ENCODE assay signal across 23 mouse cellular contexts in genomic region chr13:99489998-99490397, GRCm38 (mm10).
"Had no signal": no experiment of that assay in that cellular context is flagged by ENCODE, and none has a peak within 500 bp of the region (broad histone marks: within the 10 kb centered on the region; RNA-seq: fewer than 3 reads in every experiment).

No protein-coding gene starts in this region.

- H3K27ac ChIP-seq: gastrocnemius, adult 2 months; heart, adult 2 months; heart, embryonic 13.5 days; heart, embryonic 15.5 days; hindbrain, embryonic 10.5 days; hindbrain, embryonic 12.5 days; hindbrain, embryonic 14.5 days; intestine, embryonic 15.5 days; left cerebral cortex, adult 2 months; limb, embryonic 10.5 days; limb, embryonic 12.5 days; liver, embryonic 13.5 days had no signal

- H3K4me1 ChIP-seq: intestine, embryonic 15.5 days; liver, embryonic 13.5 days had no signal

- H3K4me3 ChIP-seq: gastrocnemius, adult 2 months; heart, adult 2 months; heart, embryonic 13.5 days; heart, embryonic 15.5 days; hindbrain, embryonic 10.5 days; hindbrain, embryonic 12.5 days; intestine, embryonic 15.5 days; left cerebral cortex, adult 2 months; limb, embryonic 10.5 days; limb, embryonic 12.5 days; liver, embryonic 13.5 days had no signal

- DNase-seq: gastrocnemius, adult 2 months; gastrocnemius, postnatal 10 days; gastrocnemius, postnatal 36 days; heart, adult 11 months; heart, adult 2 months; heart, postnatal 4 days; kidney, adult 18-20 months; kidney, adult 8-10 months; kidney, postnatal 10 days; kidney, postnatal 25 days; kidney, postnatal 4 days; layer of hippocampus, adult 9-11 months; liver; liver, embryonic 13.5 days had no signal
